Mouse (Mus musculus): ENCODE measurements at regions not wholly inside any gene's neighbourhood (a gene's known extent, or its start where the extent isn't known, plus 50 kb on each side); places are given as distances from the start of the nearest gene placed in this dataset.

GRCm38 (mm10) chr10:97940345-97940744 lies 213.8 kb upstream of the C030005K15Rik start:
- DNase-seq (ENCODE audit: low read depth, low spot score) = no peak
- in situ Hi-C loops (cut with MboI; ENCODE audit: low pct_unique_long_range_greater_than_20kb) = no loop called here

GRCm38 (mm10) chr10:97965881-97966280 lies 239.3 kb upstream of the C030005K15Rik start:
- H3K27me3 ChIP-seq = no peaks in the 10 kb centered on the region
- DNase-seq (ENCODE audit: low read depth, low spot score) (no peak), ATAC-seq (no peak)
- TF ChIP-seq CTCF (IDR thresholded peaks at IDR 0.05) = no peak
- POLR2A ChIA-PET = no interaction called here
- in situ Hi-C loops (cut with MboI; ENCODE audit: low pct_unique_long_range_greater_than_20kb) = no loop called here
- CTCF ChIA-PET = no interaction called here

More at GRCm38 (mm10) chr10:97940345-97940744, 213.8 kb upstream of the C030005K15Rik start:
- TF ChIP-seq CTCF (IDR thresholded peaks at IDR 0.05) = no peak
- H3K27me3 ChIP-seq = no peaks in the 10 kb centered on the region
- ChIA-PET POLR2A (no interaction called here), CTCF (interaction anchor here (1.0 kb wide), 1 partner anchor 15 kb away, joined by 4 read pairs; no protein-coding TSS in a partner anchor)
- no peak for ATAC-seq

- ChIA-PET POLR2A (no interaction called here), CTCF (interaction anchor here (0.5 kb wide), 1 partner anchor 64 kb away, joined by 3 read pairs; no protein-coding TSS in a partner anchor)
- in situ Hi-C loops (cut with MboI; ENCODE audit: low pct_unique_long_range_greater_than_20kb) = no loop called here
- no peak for TF ChIP-seq CTCF (IDR thresholded peaks at IDR 0.05)
- no peaks in the 10 kb centered on the region for H3K27me3 ChIP-seq
- no peak for DNase-seq (ENCODE audit: low read depth, low spot score)
- ATAC-seq = no peak
Observed at GRCm38 (mm10) chr10:97966931-97967330, 240.4 kb upstream of the C030005K15Rik start.

DNA sequence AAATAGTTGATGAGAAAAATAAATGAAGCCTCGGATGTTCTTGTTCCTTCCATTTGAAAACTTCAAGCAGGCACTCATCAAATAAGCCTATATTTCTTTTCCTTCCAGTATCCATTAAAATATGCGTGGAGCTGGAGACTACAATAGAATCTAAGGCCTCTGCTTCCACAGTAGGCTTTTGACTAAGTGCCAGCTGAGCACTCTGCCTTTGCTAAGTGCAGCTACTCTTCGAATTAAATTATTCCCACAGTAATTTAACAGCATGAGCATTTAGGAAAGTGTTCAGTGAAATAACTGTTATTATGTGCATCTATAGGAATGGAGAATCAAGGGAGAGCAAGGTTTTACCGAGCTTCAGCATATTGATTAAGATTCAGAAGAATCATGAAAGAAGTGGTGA lies 280.5 kb upstream of the C030005K15Rik start:
- in situ Hi-C loops (cut with MboI; ENCODE audit: low pct_unique_long_range_greater_than_20kb) = no loop called here

GRCm38 (mm10) chr10:98008355-98008754 lies 281.8 kb upstream of the C030005K15Rik start:
- ATAC-seq = no peak
- in situ Hi-C loops (cut with MboI; ENCODE audit: low pct_unique_long_range_greater_than_20kb) = no loop called here
- TF ChIP-seq CTCF (IDR thresholded peaks at IDR 0.05) = no peak

More for the DNA sequence above, 280.5 kb upstream of the C030005K15Rik start:
- ChIA-PET CTCF (interaction anchor here (0.7 kb wide), 1 partner anchor 12 kb away, joined by 3 read pairs; no protein-coding TSS in a partner anchor), POLR2A (no interaction called here)
- DNase-seq (ENCODE audit: low read depth, low spot score) (no peak), ATAC-seq (no peak)
- H3K27me3 ChIP-seq = no peaks in the 10 kb centered on the region
- no peak for TF ChIP-seq CTCF (IDR thresholded peaks at IDR 0.05)

GRCm38 (mm10) chr10:98012916-98013315 lies 286.4 kb upstream of the C030005K15Rik start:
- in situ Hi-C loops (cut with MboI; ENCODE audit: low pct_unique_long_range_greater_than_20kb) = no loop called here
- POLR2A ChIA-PET = no interaction called here
- DNase-seq (ENCODE audit: low read depth, low spot score) = no peak
- no peaks in the 10 kb centered on the region for H3K27me3 ChIP-seq
- ATAC-seq = no peak
- no peak for TF ChIP-seq CTCF (IDR thresholded peaks at IDR 0.05)
- CTCF ChIA-PET = no interaction called here

More at GRCm38 (mm10) chr10:98008355-98008754, 281.8 kb upstream of the C030005K15Rik start:
- DNase-seq (ENCODE audit: low read depth, low spot score) = no peak
- POLR2A ChIA-PET = no interaction called here
- CTCF ChIA-PET = no interaction called here
- H3K27me3 ChIP-seq = no peaks in the 10 kb centered on the region

DNA sequence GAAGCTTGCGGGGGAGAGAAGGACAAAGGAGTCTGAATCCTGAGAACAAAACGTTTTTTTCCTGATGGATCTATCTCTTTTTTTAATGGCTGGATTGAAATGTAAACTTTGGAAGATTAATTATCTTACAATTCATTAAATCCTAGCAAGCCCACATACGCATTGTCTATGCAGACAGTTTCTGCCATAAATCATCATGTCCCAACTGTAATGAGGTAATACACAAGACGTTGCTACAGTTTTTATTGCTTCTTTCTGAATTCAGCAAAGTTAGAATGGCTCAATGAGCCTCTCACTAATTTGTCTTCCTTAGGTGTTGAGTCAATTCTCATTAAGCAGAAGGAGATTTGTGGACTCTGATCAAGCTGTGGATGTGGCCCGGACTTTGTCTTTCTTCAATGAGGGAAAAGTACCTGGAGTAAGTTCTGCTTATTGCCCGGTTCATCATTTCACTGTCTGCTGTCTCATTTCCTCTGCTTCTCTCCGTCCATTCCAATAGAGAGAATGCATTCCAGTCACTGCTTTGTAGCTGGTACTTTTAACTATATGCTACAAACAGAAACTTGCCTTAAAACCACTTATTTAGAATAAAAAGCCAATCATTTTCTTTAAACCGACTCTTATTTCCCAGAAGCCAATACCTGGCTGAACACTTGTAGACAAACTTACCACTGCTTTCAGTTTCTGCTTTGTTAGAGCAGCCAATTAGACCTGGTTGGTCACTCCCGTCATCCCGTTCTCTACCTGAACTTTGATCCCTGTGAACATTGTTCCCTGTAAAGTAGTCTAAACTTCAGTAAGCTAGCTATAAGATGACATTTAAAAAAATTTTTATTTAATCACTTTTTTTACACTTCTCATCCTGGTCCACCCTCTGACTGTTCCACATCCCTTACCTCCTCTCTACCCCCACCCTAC lies 288.7 kb upstream of the C030005K15Rik start:
- H3K27me3 ChIP-seq = no peaks in the 10 kb centered on the region
- no peak for DNase-seq (ENCODE audit: low read depth, low spot score)
- no peak for TF ChIP-seq CTCF (IDR thresholded peaks at IDR 0.05)
- no peak for ATAC-seq
- ChIA-PET CTCF (no interaction called here), POLR2A (no interaction called here)
- in situ Hi-C loops (cut with MboI; ENCODE audit: low pct_unique_long_range_greater_than_20kb) = no loop called here

DNA sequence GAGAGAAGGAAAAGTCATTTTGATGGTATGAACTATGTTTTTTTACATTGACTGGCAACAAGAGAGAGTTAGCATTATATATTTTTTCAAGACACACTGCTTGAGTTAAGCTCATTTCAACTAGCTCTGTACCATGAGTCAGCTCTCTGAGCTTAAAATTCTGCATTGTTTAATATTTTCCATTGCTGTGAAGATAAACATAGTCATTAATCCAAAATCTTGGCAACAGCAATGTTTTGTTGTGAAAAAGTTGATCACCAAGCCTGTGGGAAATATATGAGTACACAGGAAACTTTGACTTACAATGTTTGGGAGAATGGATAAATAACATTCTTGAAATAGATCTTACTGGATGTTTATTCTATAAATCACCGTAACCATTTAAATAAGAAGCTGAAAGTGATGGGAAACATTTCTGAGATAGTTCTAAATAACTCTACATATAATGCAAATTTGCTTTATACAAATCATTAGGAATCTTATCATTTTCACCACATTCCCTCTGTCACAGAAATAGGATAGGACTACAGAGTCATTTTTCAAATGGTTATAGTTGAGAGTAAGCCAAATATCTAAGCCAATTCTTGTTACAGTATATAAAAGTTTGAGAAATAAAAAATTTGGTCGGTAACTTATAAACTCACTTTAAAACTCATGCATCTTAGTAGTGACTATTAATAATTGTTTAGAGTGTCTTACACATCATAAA lies 290.2 kb upstream of the C030005K15Rik start:
- DNase-seq (ENCODE audit: low read depth, low spot score) = no peak
- no peak for TF ChIP-seq CTCF (IDR thresholded peaks at IDR 0.05)
- H3K27me3 ChIP-seq = no peaks in the 10 kb centered on the region
- POLR2A ChIA-PET = no interaction called here
- ATAC-seq = no peak
- CTCF ChIA-PET = no interaction called here
- in situ Hi-C loops (cut with MboI; ENCODE audit: low pct_unique_long_range_greater_than_20kb) = no loop called here

GRCm38 (mm10) chr10:98029124-98029523 lies 302.6 kb upstream of the C030005K15Rik start:
- no peak for DNase-seq (ENCODE audit: low read depth, low spot score)
- in situ Hi-C loops (cut with MboI; ENCODE audit: low pct_unique_long_range_greater_than_20kb) = no loop called here
- ChIA-PET CTCF (no interaction called here), POLR2A (no interaction called here)
- no peaks in the 10 kb centered on the region for H3K27me3 ChIP-seq
- ATAC-seq = no peak
- no peak for TF ChIP-seq CTCF (IDR thresholded peaks at IDR 0.05)

- ATAC-seq (no peak), DNase-seq (ENCODE audit: low read depth, low spot score) (no peak)
- TF ChIP-seq CTCF (IDR thresholded peaks at IDR 0.05) = no peak
- ChIA-PET POLR2A (no interaction called here), CTCF (no interaction called here)
- in situ Hi-C loops (cut with MboI; ENCODE audit: low pct_unique_long_range_greater_than_20kb) = no loop called here
- H3K27me3 ChIP-seq = no peaks in the 10 kb centered on the region
Observed at GRCm38 (mm10) chr10:98029621-98030020, 303.1 kb upstream of the C030005K15Rik start.

- ATAC-seq (no peak), DNase-seq (ENCODE audit: low read depth, low spot score) (no peak)
- TF ChIP-seq CTCF (IDR thresholded peaks at IDR 0.05) = no peak
- CTCF ChIA-PET = no interaction called here
- POLR2A ChIA-PET = no interaction called here
- in situ Hi-C loops (cut with MboI; ENCODE audit: low pct_unique_long_range_greater_than_20kb) = no loop called here
- no peaks in the 10 kb centered on the region for H3K27me3 ChIP-seq
Observed at GRCm38 (mm10) chr10:98032661-98033060, 306.1 kb upstream of the C030005K15Rik start.
